Mouse (Mus musculus): ENCODE data around the gene Nemp2. TPM values are rescaled to one million over a fixed set of nuclear protein-coding genes. Genes with fewer than 3 reads are reported as not detected.
A peak's percentile ranks its signal among the peaks of the same experiment; 100 is the strongest.

Gene Nemp2
- total RNA-seq (2014; fragmentation: Nextera tagmentation) = 13.2 and 23.2 TPM in 2 replicates
- total RNA-seq (2017) = 17.4 and 21.3 TPM in 2 replicates
- 1.1 TPM in 2 replicates for polyA plus RNA-seq (2012)

- peaks cover 14% of the 10 kb centered on the region for H3K36me3 ChIP-seq (replicated peaks)
- no peak for TF ChIP-seq TAL1 (conservative IDR thresholded peaks at IDR 0.05; ENCODE audit: low read depth, low read length)
- TF ChIP-seq GATA1 (IDR thresholded peaks at IDR 0.05; ENCODE audit: borderline replicate concordance, low read length) = no peak
- peak; percentile 90 for TF ChIP-seq CTCF (IDR thresholded peaks at IDR 0.05; ENCODE audit: low read depth, low read length)
- no peak for TF ChIP-seq POLR2AphosphoS5 (IDR thresholded peaks at IDR 0.05; ENCODE audit: insufficient replicate concordance, low read depth, low read length)
- no peak for TF ChIP-seq GATA2 (IDR thresholded peaks at IDR 0.05; ENCODE audit: borderline replicate concordance, low read depth, low read length)
- no peaks in the 10 kb centered on the region for H3K9me3 ChIP-seq (replicated peaks)
- ATAC-seq (ENCODE audit: extremely low read depth, insufficient number of reproducible peaks, low FRiP score, poor library complexity, severe bottlenecking) (peak; percentile 81), DNase-seq (ENCODE audit: low spot score) (peak; percentile 97)
- peaks cover 18% of the 10 kb centered on the region for H3K4me1 ChIP-seq (ENCODE audit: insufficient read depth, low read depth, low read length)
- no peaks in the 10 kb centered on the region for H3K27me3 ChIP-seq (ENCODE audit: insufficient read depth, low read length)
- H3K4me3 ChIP-seq (ENCODE audit: low read depth, low read length) = peak within 1 kb of the TSS; percentile 84
Observed at GRCm38 (mm10) chr1:52630248-52630936, at the start of gene Nemp2. Gene Nemp2 (plus strand): TSS chr1:52630703.

GRCm38 (mm10) chr1:52581744-52582143 lies 48.8 kb upstream of the Nemp2 start:
- TF ChIP-seq GATA1 (IDR thresholded peaks at IDR 0.05; ENCODE audit: borderline replicate concordance, low read length) = no peak
- no peak for TF ChIP-seq CTCF (IDR thresholded peaks at IDR 0.05; ENCODE audit: low read depth, low read length)
- no peak for TF ChIP-seq POLR2AphosphoS5 (IDR thresholded peaks at IDR 0.05; ENCODE audit: insufficient replicate concordance, low read depth, low read length)
- no peak for TF ChIP-seq GATA2 (IDR thresholded peaks at IDR 0.05; ENCODE audit: borderline replicate concordance, low read depth, low read length)
- no peak for TF ChIP-seq TAL1 (conservative IDR thresholded peaks at IDR 0.05; ENCODE audit: low read depth, low read length)
- no peaks in the 10 kb centered on the region for H3K9me3 ChIP-seq (replicated peaks)
- H3K4me1 ChIP-seq (ENCODE audit: insufficient read depth, low read depth, low read length) = peaks cover 39% of the 10 kb centered on the region
- no peak for DNase-seq (ENCODE audit: low spot score)
- H3K27me3 ChIP-seq (ENCODE audit: insufficient read depth, low read length) = no peaks in the 10 kb centered on the region
- ATAC-seq (ENCODE audit: extremely low read depth, insufficient number of reproducible peaks, low FRiP score, poor library complexity, severe bottlenecking) = no peak
- H3K4me3 ChIP-seq (ENCODE audit: low read depth, low read length) = no peak overlapping the region
- no peaks in the 10 kb centered on the region for H3K36me3 ChIP-seq (replicated peaks)

GRCm38 (mm10) chr1:52582866-52583265 lies 47.6 kb upstream of the Nemp2 start:
- Histone ChIP-seq H3K27me3 (ENCODE audit: insufficient read depth, low read length) (no peaks in the 10 kb centered on the region), H3K9me3 (replicated peaks) (no peaks in the 10 kb centered on the region), H3K36me3 (replicated peaks) (no peaks in the 10 kb centered on the region), H3K4me3 (ENCODE audit: low read depth, low read length) (no peak overlapping the region), H3K4me1 (ENCODE audit: insufficient read depth, low read depth, low read length) (peaks cover 29% of the 10 kb centered on the region)
- TF ChIP-seq CTCF (IDR thresholded peaks at IDR 0.05; ENCODE audit: low read depth, low read length) (no peak), POLR2AphosphoS5 (IDR thresholded peaks at IDR 0.05; ENCODE audit: insufficient replicate concordance, low read depth, low read length) (no peak), GATA1 (IDR thresholded peaks at IDR 0.05; ENCODE audit: borderline replicate concordance, low read length) (no peak), TAL1 (conservative IDR thresholded peaks at IDR 0.05; ENCODE audit: low read depth, low read length) (no peak), GATA2 (IDR thresholded peaks at IDR 0.05; ENCODE audit: borderline replicate concordance, low read depth, low read length) (no peak)
- ATAC-seq (ENCODE audit: extremely low read depth, insufficient number of reproducible peaks, low FRiP score, poor library complexity, severe bottlenecking) (no peak), DNase-seq (ENCODE audit: low spot score) (no peak)

GRCm38 (mm10) chr1:52596982-52597646 lies 33.4 kb upstream of the Nemp2 start:
- TF ChIP-seq CTCF (IDR thresholded peaks at IDR 0.05; ENCODE audit: low read depth, low read length) (no peak), POLR2AphosphoS5 (IDR thresholded peaks at IDR 0.05; ENCODE audit: insufficient replicate concordance, low read depth, low read length) (no peak)
- peak overlapping the region; percentile 67; the same call in 1 of the 2 replicates for H3K4me3 ChIP-seq (ENCODE audit: low read depth, low read length)
- H3K27me3 ChIP-seq (ENCODE audit: insufficient read depth, low read length) = no peaks in the 10 kb centered on the region
- H3K4me1 ChIP-seq (ENCODE audit: insufficient read depth, low read depth, low read length) = peaks cover 47% of the 10 kb centered on the region
- H3K9me3 ChIP-seq (replicated peaks) = no peaks in the 10 kb centered on the region
- DNase-seq (ENCODE audit: low spot score) (peak; percentile 60), ATAC-seq (ENCODE audit: extremely low read depth, insufficient number of reproducible peaks, low FRiP score, poor library complexity, severe bottlenecking) (peak; percentile 48)
- H3K36me3 ChIP-seq (replicated peaks) = no peaks in the 10 kb centered on the region

- no peaks in the 10 kb centered on the region for H3K9me3 ChIP-seq (replicated peaks)
- no peak for TF ChIP-seq POLR2AphosphoS5 (IDR thresholded peaks at IDR 0.05; ENCODE audit: insufficient replicate concordance, low read depth, low read length)
- no peak for TF ChIP-seq CTCF (IDR thresholded peaks at IDR 0.05; ENCODE audit: low read depth, low read length)
- no peak for TF ChIP-seq GATA2 (IDR thresholded peaks at IDR 0.05; ENCODE audit: borderline replicate concordance, low read depth, low read length)
- no peak for TF ChIP-seq TAL1 (conservative IDR thresholded peaks at IDR 0.05; ENCODE audit: low read depth, low read length)
- TF ChIP-seq GATA1 (IDR thresholded peaks at IDR 0.05; ENCODE audit: borderline replicate concordance, low read length) = no peak
- ATAC-seq (ENCODE audit: extremely low read depth, insufficient number of reproducible peaks, low FRiP score, poor library complexity, severe bottlenecking) (peak; percentile 89), DNase-seq (ENCODE audit: low spot score) (peak; percentile 78)
- H3K4me1 ChIP-seq (ENCODE audit: insufficient read depth, low read depth, low read length) = peaks cover 47% of the 10 kb centered on the region
- no peaks in the 10 kb centered on the region for H3K27me3 ChIP-seq (ENCODE audit: insufficient read depth, low read length)
- peak overlapping the region; percentile 67 for H3K4me3 ChIP-seq (ENCODE audit: low read depth, low read length)
- no peaks in the 10 kb centered on the region for H3K36me3 ChIP-seq (replicated peaks)
Observed at GRCm38 (mm10) chr1:52597761-52598160, 32.7 kb upstream of the Nemp2 start.

DNA sequence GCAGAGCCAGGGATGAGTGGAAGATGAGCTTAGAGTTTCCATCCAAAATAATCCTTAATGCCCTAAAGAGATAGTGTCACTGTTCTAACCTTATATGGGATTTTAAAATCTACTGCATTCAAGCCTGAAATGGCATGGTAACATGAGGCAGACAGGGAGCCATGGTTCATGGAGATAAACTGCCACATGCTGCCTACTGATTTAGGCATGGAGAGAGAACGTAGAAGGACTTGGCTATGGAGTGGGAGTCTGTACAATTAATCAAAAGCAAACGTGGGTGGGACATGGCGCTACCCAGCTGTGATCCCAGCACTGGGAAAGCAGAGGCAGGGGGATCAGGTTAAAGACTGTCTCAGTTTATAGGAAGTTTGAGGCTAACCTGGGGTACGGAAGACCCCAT lies 32.1 kb upstream of the Nemp2 start:
- TF ChIP-seq CTCF (IDR thresholded peaks at IDR 0.05; ENCODE audit: low read depth, low read length) (no peak), TAL1 (conservative IDR thresholded peaks at IDR 0.05; ENCODE audit: low read depth, low read length) (no peak), POLR2AphosphoS5 (IDR thresholded peaks at IDR 0.05; ENCODE audit: insufficient replicate concordance, low read depth, low read length) (no peak), GATA2 (IDR thresholded peaks at IDR 0.05; ENCODE audit: borderline replicate concordance, low read depth, low read length) (no peak), GATA1 (IDR thresholded peaks at IDR 0.05; ENCODE audit: borderline replicate concordance, low read length) (no peak)
- H3K4me3 ChIP-seq (ENCODE audit: low read depth, low read length) = peak overlapping the region; percentile 67; the same call in 1 of the 2 replicates
- H3K36me3 ChIP-seq (replicated peaks) = no peaks in the 10 kb centered on the region
- ATAC-seq (ENCODE audit: extremely low read depth, insufficient number of reproducible peaks, low FRiP score, poor library complexity, severe bottlenecking) = no peak
- H3K4me1 ChIP-seq (ENCODE audit: insufficient read depth, low read depth, low read length) = peaks cover 47% of the 10 kb centered on the region
- H3K9me3 ChIP-seq (replicated peaks) = no peaks in the 10 kb centered on the region
- DNase-seq (ENCODE audit: low spot score) = no peak
- no peaks in the 10 kb centered on the region for H3K27me3 ChIP-seq (ENCODE audit: insufficient read depth, low read length)
